Comparison of ENCODE assay signal across 25 mouse cellular contexts in genomic region chr2:172836516-172836915, GRCm38 (mm10).
"Had no signal": no experiment of that assay in that cellular context is flagged by ENCODE, and none has a peak within 500 bp of the region (broad histone marks: within the 10 kb centered on the region; RNA-seq: fewer than 3 reads in every experiment).

No protein-coding gene starts in this region.

- H3K4me3 ChIP-seq: heart, adult 2 months; heart, embryonic 13.5 days; heart, embryonic 15.5 days; hindbrain, embryonic 13.5 days; hindbrain, embryonic 15.5 days; kidney, embryonic 15.5 days; limb, embryonic 10.5 days; limb, embryonic 12.5 days; liver, embryonic 13.5 days; liver, embryonic 15.5 days had no signal

- H3K27me3 ChIP-seq: heart, embryonic 13.5 days; heart, embryonic 15.5 days; hindbrain, embryonic 13.5 days; hindbrain, embryonic 15.5 days; kidney, embryonic 15.5 days; limb, embryonic 12.5 days; liver, embryonic 13.5 days; liver, embryonic 15.5 days had no signal

- H3K4me1 ChIP-seq: liver, embryonic 13.5 days; liver, embryonic 15.5 days had no signal

- H3K9me3 ChIP-seq: heart, embryonic 13.5 days; heart, embryonic 15.5 days; hindbrain, embryonic 13.5 days; hindbrain, embryonic 15.5 days; kidney, embryonic 15.5 days; limb, embryonic 10.5 days; limb, embryonic 12.5 days; liver, embryonic 13.5 days; liver, embryonic 15.5 days had no signal

- DNase-seq: gastrocnemius, postnatal 14 days; gastrocnemius, postnatal 36 days; heart, adult 11 months; heart, adult 2 months; heart, postnatal 14 days; heart, postnatal 36 days; kidney, adult 11 months; kidney, adult 2 months; kidney, adult 9 months; kidney, postnatal 14 days; kidney, postnatal 36 days; layer of hippocampus, adult 9-11 months; layer of hippocampus, postnatal 36 days; liver; liver, embryonic 13.5 days had no signal

- H3K36me3 ChIP-seq: heart, embryonic 13.5 days; heart, embryonic 15.5 days; hindbrain, embryonic 13.5 days; hindbrain, embryonic 15.5 days; kidney, embryonic 15.5 days; limb, embryonic 10.5 days; limb, embryonic 12.5 days; liver, embryonic 13.5 days; liver, embryonic 15.5 days had no signal

- H3K27ac ChIP-seq: heart, adult 2 months; heart, embryonic 13.5 days; heart, embryonic 15.5 days; hindbrain, embryonic 13.5 days; hindbrain, embryonic 15.5 days; hindbrain, postnatal 0 days; kidney, embryonic 15.5 days; kidney, postnatal 0 days; limb, embryonic 10.5 days; limb, embryonic 12.5 days; liver, embryonic 13.5 days; liver, embryonic 15.5 days had no signal
